Mouse (Mus musculus) erythroblast, embryonic 14.5 days (primary cell): ENCODE results near the gene Gabpa. TPM values are rescaled to one million over a fixed set of nuclear protein-coding genes. Genes with fewer than 3 reads are reported as not detected.
A peak's percentile ranks its signal among the peaks of the same experiment; 100 is the strongest.

ENCODE experiments used
- H3K27me3 ChIP-seq: 2 replicates; pipeline ENCODE4 v1.6.1; 2012; ENCODE audit warnings: inconsistent platforms; ENCODE audit not compliant: control insufficient read depth
- H3K36me3 ChIP-seq: 2 replicates; pipeline ENCODE4 v1.6.1; 2012; ENCODE audit warnings: mild to moderate bottlenecking, inconsistent platforms; ENCODE audit not compliant: control insufficient read depth
- H3K4me1 ChIP-seq: 2 replicates; pipeline ENCODE4 v1.6.1; 2012; ENCODE audit warnings: inconsistent platforms; ENCODE audit not compliant: control insufficient read depth
- H3K4me3 ChIP-seq: replicated peaks from 2 replicates; pipeline ENCODE3; 2012; ENCODE audit warnings: moderate library complexity, mild to moderate bottlenecking, inconsistent platforms
- H3K9me3 ChIP-seq: 2 replicates; pipeline ENCODE4 v1.6.1; 2012; ENCODE audit warnings: low read length, inconsistent platforms, mixed read lengths; ENCODE audit not compliant: control insufficient read depth
- GATA1 ChIP-seq: IDR thresholded peaks from 2 replicates; pipeline ENCODE4 v1.6.1; 2012; ENCODE audit warnings: low read length, inconsistent platforms, mixed read lengths
- TAL1 ChIP-seq: IDR thresholded peaks from 3 replicates; pipeline ENCODE4 v1.6.1; 2012; ENCODE audit warnings: low read length, inconsistent platforms, mixed read lengths
- polyA plus RNA-seq: library from polyadenylated mRNA; stranded (reverse); fragments of >175 nt; gene quantifications from 2 replicates; pipeline ENCODE4 v1.2.3, GENCODE M21; 2012

Gene Gabpa
- 0.27 and 0.30 TPM in 2 replicates for polyA plus RNA-seq

- Histone ChIP-seq H3K27me3 (no peaks in the 10 kb centered on the region), H3K9me3 (no peaks in the 10 kb centered on the region), H3K4me3 (peak within 1 kb of the TSS; percentile 95), H3K4me1 (peaks cover 40% of the 10 kb centered on the region), H3K36me3 (peaks cover 61% of the 10 kb centered on the region)
- no peak for TF ChIP-seq TAL1
Observed at GRCm38 (mm10) chr16:84834745-84835440, at the start of gene Gabpa. Gene Gabpa, plus strand, starts transcription at chr16:84834925.

DNA sequence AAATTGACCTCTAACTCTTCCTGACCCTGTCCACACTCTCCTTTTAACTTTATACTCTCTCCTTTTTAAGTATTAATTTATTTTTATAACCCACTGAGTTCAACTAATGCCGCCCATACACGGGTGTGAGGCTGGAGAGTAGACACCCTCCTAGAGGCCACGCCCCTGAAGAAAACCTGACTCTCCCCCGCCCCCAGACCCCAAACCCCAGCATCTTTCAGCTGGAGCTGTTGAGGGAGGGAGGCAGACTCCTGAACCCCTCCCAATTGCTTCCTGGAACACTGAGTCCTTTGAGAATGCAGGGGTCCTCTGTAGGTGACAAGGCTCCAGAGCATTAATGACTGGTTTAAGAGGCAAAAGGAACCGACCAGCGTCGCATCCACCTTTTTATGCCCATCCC, 49.8 kb upstream of the Gabpa start:
- no peak overlapping the region for H3K4me3 ChIP-seq
- no peaks in the 10 kb centered on the region for H3K4me1 ChIP-seq
- no peaks in the 10 kb centered on the region for H3K9me3 ChIP-seq
- TF ChIP-seq GATA1 (no peak), TAL1 (no peak)
- no peaks in the 10 kb centered on the region for H3K27me3 ChIP-seq
- H3K36me3 ChIP-seq: no peaks in the 10 kb centered on the region

DNA sequence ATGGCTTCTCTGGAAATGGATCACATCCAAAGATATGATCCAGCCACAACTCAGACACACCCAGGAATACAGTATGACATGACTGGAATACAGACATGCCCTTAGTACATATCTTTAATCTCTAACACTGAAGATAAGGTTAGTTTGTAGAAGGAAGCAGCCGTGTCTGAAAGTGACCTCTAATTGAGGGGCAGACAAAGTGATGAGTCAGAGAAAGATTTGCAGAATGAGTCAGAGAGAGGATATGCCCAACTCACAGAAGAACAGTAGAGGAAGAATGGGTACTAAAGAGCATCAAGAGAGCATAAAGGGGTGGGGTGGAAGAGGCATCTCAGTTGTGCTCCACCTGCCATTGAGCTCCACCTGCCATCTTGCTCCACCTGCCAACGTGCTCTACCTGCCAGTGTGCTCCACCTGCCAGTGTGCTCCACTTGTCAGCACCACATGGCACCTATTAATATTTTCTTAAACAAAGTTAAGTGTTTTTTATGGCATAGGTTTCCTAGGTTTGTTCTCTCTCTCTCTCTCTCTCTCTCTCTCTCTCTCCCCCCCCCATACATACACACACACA, 44.0 kb upstream of the Gabpa start:
- no peaks in the 10 kb centered on the region for H3K9me3 ChIP-seq
- H3K27me3 ChIP-seq: no peaks in the 10 kb centered on the region
- TF ChIP-seq GATA1 (no peak), TAL1 (no peak)
- no peak overlapping the region for H3K4me3 ChIP-seq
- H3K36me3 ChIP-seq: no peaks in the 10 kb centered on the region
- no peaks in the 10 kb centered on the region for H3K4me1 ChIP-seq

GRCm38 (mm10) chr16:84793401-84793800, 41.3 kb upstream of the Gabpa start:
- Histone ChIP-seq H3K4me3 (no peak overlapping the region), H3K9me3 (no peaks in the 10 kb centered on the region), H3K36me3 (no peaks in the 10 kb centered on the region), H3K27me3 (no peaks in the 10 kb centered on the region), H3K4me1 (no peaks in the 10 kb centered on the region)
- TF ChIP-seq GATA1 (no peak), TAL1 (no peak)

DNA sequence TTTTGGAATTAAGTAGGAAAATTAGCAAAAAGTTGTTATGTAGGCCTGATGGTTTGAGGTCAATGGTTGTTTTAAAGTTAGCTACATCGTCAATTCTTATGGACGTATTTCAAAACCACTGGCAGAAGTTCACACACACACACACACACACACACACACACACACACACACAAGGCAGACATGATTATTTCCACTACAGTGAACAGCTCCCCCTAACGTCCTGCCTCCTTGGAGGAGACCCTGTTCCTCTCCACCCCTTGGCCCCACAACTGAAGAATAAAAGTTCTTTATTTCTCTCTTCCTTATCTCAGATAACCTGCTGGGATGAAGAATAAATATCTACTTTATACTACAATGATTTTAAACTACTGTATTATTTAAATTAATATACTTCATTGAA, 39.4 kb upstream of the Gabpa start:
- H3K4me3 ChIP-seq: no peak overlapping the region
- TF ChIP-seq GATA1 (no peak), TAL1 (no peak)

DNA sequence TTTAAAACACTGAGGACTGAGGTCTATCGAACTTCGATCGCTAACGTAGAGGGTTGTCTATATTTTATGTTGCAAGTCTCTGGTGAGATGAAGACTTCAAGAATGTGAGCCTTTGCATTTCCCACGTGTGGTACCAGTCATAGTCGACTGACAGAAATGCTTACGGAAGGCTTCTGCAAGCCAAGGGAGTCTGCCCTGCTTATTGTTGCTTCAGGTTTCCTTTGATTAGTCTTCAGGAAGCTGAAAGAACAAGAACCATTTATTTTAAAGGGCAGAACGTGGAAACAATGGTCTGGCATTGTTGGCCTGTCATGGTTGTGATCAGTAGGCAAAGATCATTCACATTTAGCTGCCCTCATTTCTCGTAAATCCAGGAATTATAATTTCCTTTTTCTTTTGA, 38.0 kb upstream of the Gabpa start:
- Histone ChIP-seq H3K27me3 (no peaks in the 10 kb centered on the region), H3K4me3 (no peak overlapping the region), H3K4me1 (no peaks in the 10 kb centered on the region), H3K9me3 (no peaks in the 10 kb centered on the region), H3K36me3 (no peaks in the 10 kb centered on the region)
- TF ChIP-seq GATA1: no peak
- TF ChIP-seq TAL1: no peak

More for the DNA sequence above, 39.4 kb upstream of the Gabpa start:
- Histone ChIP-seq H3K9me3 (no peaks in the 10 kb centered on the region), H3K36me3 (no peaks in the 10 kb centered on the region), H3K27me3 (no peaks in the 10 kb centered on the region), H3K4me1 (no peaks in the 10 kb centered on the region)

DNA sequence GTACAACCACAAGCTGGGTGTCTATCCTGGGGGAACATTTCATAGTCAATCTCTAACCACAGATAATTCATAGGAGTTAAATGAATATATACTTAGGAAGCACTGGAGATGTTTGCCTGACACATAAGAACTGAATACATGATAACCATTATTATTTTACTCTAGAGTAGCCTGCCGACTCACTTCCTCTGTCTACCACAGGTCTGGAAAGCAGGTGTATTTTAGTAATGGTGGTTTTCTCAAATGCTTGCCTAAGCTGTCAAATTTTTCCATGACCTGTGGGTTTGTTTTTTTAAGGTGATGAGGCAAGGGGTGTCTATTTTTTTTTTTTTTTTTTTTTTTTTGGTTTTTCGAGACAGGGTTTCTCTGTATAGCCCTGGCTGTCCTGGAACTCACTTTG, 34.7 kb upstream of the Gabpa start:
- Histone ChIP-seq H3K27me3 (no peaks in the 10 kb centered on the region), H3K4me1 (no peaks in the 10 kb centered on the region), H3K4me3 (no peak overlapping the region), H3K36me3 (no peaks in the 10 kb centered on the region), H3K9me3 (no peaks in the 10 kb centered on the region)
- TF ChIP-seq GATA1: no peak

GRCm38 (mm10) chr16:84802217-84802616, 32.5 kb upstream of the Gabpa start:
- no peaks in the 10 kb centered on the region for H3K36me3 ChIP-seq

DNA sequence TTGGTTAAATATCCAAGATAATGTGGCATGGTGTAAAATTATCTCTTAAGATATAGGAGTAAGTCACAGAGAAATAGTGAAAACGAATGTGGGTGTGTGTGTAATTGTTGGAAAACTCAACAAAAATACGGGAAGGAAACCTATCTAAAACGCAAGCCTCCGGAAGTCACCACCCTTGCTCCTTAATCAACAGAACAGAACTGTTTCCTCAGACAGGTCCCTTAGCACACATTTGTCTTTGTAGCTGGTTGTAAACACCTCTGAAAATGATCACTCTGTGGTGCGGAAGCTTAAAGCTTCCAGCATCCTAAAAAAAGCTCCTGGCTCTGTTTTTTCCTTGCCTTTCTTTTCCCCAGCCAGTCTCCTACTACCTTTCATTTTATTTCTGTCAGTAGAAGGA, 29.9 kb upstream of the Gabpa start:
- Histone ChIP-seq H3K36me3 (no peaks in the 10 kb centered on the region), H3K27me3 (no peaks in the 10 kb centered on the region), H3K4me3 (no peak overlapping the region), H3K9me3 (no peaks in the 10 kb centered on the region), H3K4me1 (no peaks in the 10 kb centered on the region)
- TF ChIP-seq TAL1 (no peak), GATA1 (no peak)

More at GRCm38 (mm10) chr16:84802217-84802616, 32.5 kb upstream of the Gabpa start:
- no peak overlapping the region for H3K4me3 ChIP-seq
- no peaks in the 10 kb centered on the region for H3K27me3 ChIP-seq
- no peaks in the 10 kb centered on the region for H3K9me3 ChIP-seq
- no peaks in the 10 kb centered on the region for H3K4me1 ChIP-seq
- no peak for TF ChIP-seq GATA1
- TF ChIP-seq TAL1: no peak
